Mouse (Mus musculus): ENCODE results near the gene Mark3. TPM values are rescaled to one million over a fixed set of nuclear protein-coding genes. Genes with fewer than 3 reads are reported as not detected.

Mark3 gene
- total RNA-seq, 2 experiments from 2014 or later: 97.1 to 114 TPM

Other genes starting within 250 kb of the Mark3 start
- 100 to 1,000 TPM; 146 to 152 TPM for gene Cdc42bpb, start 196.8 kb upstream of the Mark3 start, total RNA-seq (2021)
- gene Lbhd2, start 167.7 kb upstream of the Mark3 start, total RNA-seq (2021): 1 to 10 TPM; 1.2 to 1.9 TPM
- 1 to 10 TPM; 1.1 to 1.4 TPM for gene Exoc3l4, start 157.5 kb upstream of the Mark3 start, total RNA-seq (2021)
- gene Tnfaip2, start 132.1 kb upstream of the Mark3 start, total RNA-seq (2021): 1 to 10 TPM in 1 of 2 experiments, under 1 TPM in 1; 0.77 to 1.2 TPM
- gene Gm266, start 88.7 kb upstream of the Mark3 start, total RNA-seq (2021): 1 to 10 TPM; 4.0 to 4.5 TPM
- 100 to 1,000 TPM; 273 to 278 TPM for gene Eif5, start 36.5 kb upstream of the Mark3 start, total RNA-seq (2021)
- 1,000 to 10,000 TPM; 1,681 to 2,044 TPM for gene Ckb, start 97.8 kb downstream of the Mark3 start, total RNA-seq (2021)
- 10 to 100 TPM; 16.9 to 22.0 TPM for gene Trmt61a, start 103.6 kb downstream of the Mark3 start, total RNA-seq (2021)
- 10 to 100 TPM; 57.0 to 57.8 TPM for gene Bag5, start 138.7 kb downstream of the Mark3 start, total RNA-seq (2021)
- 10 to 100 TPM; 39.8 to 41.6 TPM for gene Apopt1, start 138.7 kb downstream of the Mark3 start, total RNA-seq (2021)
- gene Klc1, start 184.3 kb downstream of the Mark3 start, total RNA-seq (2021): 100 to 1,000 TPM; 783 to 837 TPM
- gene Xrcc3, start 239.3 kb downstream of the Mark3 start, total RNA-seq (2021): 1 to 10 TPM; 4.6 TPM
- 10 to 100 TPM; 22.8 to 23.1 TPM for gene Zfyve21, start 239.6 kb downstream of the Mark3 start, total RNA-seq (2021)

Measured in left cerebral cortex, postnatal 36 days (tissue).